Mouse (Mus musculus) liver, postnatal 0 days (tissue): Measurements from ENCODE around the gene Rnf115. TPM values are rescaled to one million over a fixed set of nuclear protein-coding genes. Genes with fewer than 3 reads are reported as not detected.
"Not testable (repeated sequence)": the region's sequence is repeated elsewhere in the genome, so short reads cannot be mapped to it uniquely, and the experiment has no call there.

Source experiments
- ATAC-seq: fragments of 200-750 bp; cut with Nextera tagmentation; 2 replicates; pipeline ENCODE4 v1.8.0; 2017; ENCODE audit warnings: mild to moderate bottlenecking, moderate library complexity
- DNase-seq: peaks from one replicate; pipeline ENCODE4 v3.0.0-alpha.2; 2016
- H3K27ac ChIP-seq: fragments of 300-500 bp; sonication (generic); 2 replicates; pipeline ENCODE4 v1.5.1; 2014; ENCODE audit warnings: antibody characterized with exemption, moderate library complexity, mild to moderate bottlenecking, low read depth
- H3K27me3 ChIP-seq: fragments of 300-500 bp; sonication (generic); 2 replicates; pipeline ENCODE4 v1.6.1; 2014; ENCODE audit warnings: low read length, control low read depth, mixed read lengths; ENCODE audit not compliant: insufficient read depth
- H3K36me3 ChIP-seq: fragments of 300-500 bp; sonication (generic); replicated peaks from 2 replicates; pipeline ENCODE4 v1.6.1; 2014; ENCODE audit warnings: mild to moderate bottlenecking, control low read depth, low read length, moderate library complexity, mixed read lengths; ENCODE audit not compliant: insufficient read depth
- H3K4me1 ChIP-seq: fragments of 300-500 bp; sonication (generic); 2 replicates; pipeline ENCODE4 v1.6.1; 2014; ENCODE audit warnings: antibody characterized with exemption, mild to moderate bottlenecking, control low read depth; ENCODE audit not compliant: insufficient read depth
- H3K4me2 ChIP-seq: fragments of 300-500 bp; sonication (generic); 2 replicates; pipeline ENCODE4 v1.6.1; 2014; ENCODE audit warnings: low read depth, mild to moderate bottlenecking, low read length, moderate library complexity, mixed read lengths
- H3K4me3 ChIP-seq: fragments of 300-500 bp; sonication (generic); 2 replicates; pipeline ENCODE4 v1.5.1; 2014; ENCODE audit warnings: low read depth, low read length
- H3K9ac ChIP-seq: fragments of 300-500 bp; sonication (generic); replicated peaks from 2 replicates; pipeline ENCODE4 v1.6.1; 2014; ENCODE audit warnings: mild to moderate bottlenecking, moderate library complexity
- H3K9me3 ChIP-seq: fragments of 300-500 bp; sonication (generic); 2 replicates; pipeline ENCODE4 v1.6.1; 2016; ENCODE audit warnings: mild to moderate bottlenecking, control low read depth, low read length, mixed read lengths
- CTCF ChIP-seq: sonication (generic); IDR thresholded peaks from 2 replicates; pipeline ENCODE4 v1.5.1; 2016; ENCODE audit warnings: antibody characterized with exemption, low read depth
- EP300 ChIP-seq: IDR thresholded peaks from 2 replicates; pipeline ENCODE4 v1.6.1; 2016; ENCODE audit warnings: antibody characterized with exemption, low read depth, mild to moderate bottlenecking
- WGBS: fragments of 180-500 bp; shearing (Covaris S2); extraction: QIAGEN DNeasy Blood & Tissue Kit; methylation state at CpG from one replicate; pipeline ENCODE4 v1.1.7; 2014; ENCODE audit not compliant: insufficient replicate concordance; 5-methylcytosine and 5-hydroxymethylcytosine counted together
- polyA plus RNA-seq: library from polyadenylated mRNA; unstranded; fragments of >200 nt; fragmentation: Nextera tagmentation; extraction: Ambion mirVana; gene quantifications from 2 replicates; pipeline ENCODE4 v1.2.1, GENCODE M21; 2015

The Rnf115 gene
- polyA plus RNA-seq, 1 experiment from 2014 or later = 28.6 TPM

- 80% methylated on average over 2 of the region's 2 CpGs for WGBS
- Histone ChIP-seq H3K36me3 (no peaks in the 10 kb centered on the region), H3K4me3 (no peak overlapping the region), H3K27ac (no peak overlapping the region), H3K4me2 (no peak overlapping the region), H3K4me1 (peaks cover 25% of the 10 kb centered on the region), H3K27me3 (no peaks in the 10 kb centered on the region), H3K9me3 (no peaks in the 10 kb centered on the region), H3K9ac (no peak overlapping the region)
- ATAC-seq (no peak), DNase-seq (no peak)
- TF ChIP-seq CTCF = no peak
- TF ChIP-seq EP300 = no peak
Observed at GRCm38 (mm10) chr3:96735200-96735599, 7.7 kb downstream of the Rnf115 start.

- TF ChIP-seq EP300 = no peak
- ATAC-seq = no peak
- no peak overlapping the region for H3K27ac ChIP-seq
Observed at GRCm38 (mm10) chr3:96737013-96737740, 9.7 kb downstream of the Rnf115 start.

GRCm38 (mm10) chr3:96737995-96738394, 10.5 kb downstream of the Rnf115 start:
- Histone ChIP-seq H3K4me3 (no peak overlapping the region), H3K27me3 (no peaks in the 10 kb centered on the region), H3K9me3 (no peaks in the 10 kb centered on the region), H3K27ac (no peak overlapping the region), H3K4me2 (no peak overlapping the region), H3K4me1 (peaks cover 18% of the 10 kb centered on the region), H3K36me3 (no peaks in the 10 kb centered on the region), H3K9ac (no peak overlapping the region)
- DNase-seq (no peak), ATAC-seq (no peak)
- WGBS = 81% methylated on average over 1 of the region's 1 CpGs
- TF ChIP-seq CTCF (peak; percentile 34; the same call in 1 of the 2 replicates), EP300 (no peak)

More at GRCm38 (mm10) chr3:96737013-96737740, 9.7 kb downstream of the Rnf115 start:
- H3K9me3 ChIP-seq = no peaks in the 10 kb centered on the region
- H3K27me3 ChIP-seq = no peaks in the 10 kb centered on the region
- H3K36me3 ChIP-seq = no peaks in the 10 kb centered on the region
- no peak for DNase-seq
- 48% methylated on average over 1 of the region's 1 CpGs for WGBS
- H3K4me2 ChIP-seq = no peak overlapping the region
- peaks cover 18% of the 10 kb centered on the region for H3K4me1 ChIP-seq
- no peak overlapping the region for H3K9ac ChIP-seq
- no peak overlapping the region for H3K4me3 ChIP-seq

GRCm38 (mm10) chr3:96740279-96740678, 12.8 kb downstream of the Rnf115 start:
- not testable (repeated sequence) for H3K36me3 ChIP-seq, H3K27ac ChIP-seq, H3K9me3 ChIP-seq, H3K4me2 ChIP-seq, H3K9ac ChIP-seq, ATAC-seq, DNase-seq, H3K4me3 ChIP-seq, H3K27me3 ChIP-seq
- peaks cover 11% of the 10 kb centered on the region for H3K4me1 ChIP-seq
- TF ChIP-seq CTCF = peak; percentile 10; the same call in 1 of the 2 replicates

GRCm38 (mm10) chr3:96744348-96744747, 16.9 kb downstream of the Rnf115 start:
- Histone ChIP-seq H3K4me1 (peaks cover 3% of the 10 kb centered on the region; the same call in 1 of the 2 replicates), H3K36me3 (no peaks in the 10 kb centered on the region), H3K9ac (no peak overlapping the region), H3K4me2 (no peak overlapping the region), H3K9me3 (no peaks in the 10 kb centered on the region), H3K27me3 (no peaks in the 10 kb centered on the region), H3K27ac (no peak overlapping the region), H3K4me3 (no peak overlapping the region)
- ATAC-seq (no peak), DNase-seq (no peak)
- TF ChIP-seq EP300 (no peak), CTCF (no peak)
- 77% methylated on average over 3 of the region's 3 CpGs for WGBS

- no peak overlapping the region for H3K9ac ChIP-seq
- 43% methylated on average over 1 of the region's 1 CpGs for WGBS
- peaks cover 3% of the 10 kb centered on the region; the same call in 1 of the 2 replicates for H3K4me1 ChIP-seq
- H3K4me2 ChIP-seq = no peak overlapping the region
- ATAC-seq = no peak
- no peaks in the 10 kb centered on the region for H3K27me3 ChIP-seq
- no peaks in the 10 kb centered on the region for H3K36me3 ChIP-seq
- H3K4me3 ChIP-seq = no peak overlapping the region
- H3K27ac ChIP-seq = no peak overlapping the region
- no peak for DNase-seq
- H3K9me3 ChIP-seq = no peaks in the 10 kb centered on the region
- TF ChIP-seq EP300 (no peak), CTCF (no peak)
Observed at GRCm38 (mm10) chr3:96746829-96747228, 19.4 kb downstream of the Rnf115 start.
